Mouse (Mus musculus) kidney, postnatal 0 days (tissue): Measurements from ENCODE around the gene Enah. TPM values are rescaled to one million over a fixed set of nuclear protein-coding genes. Genes with fewer than 3 reads are reported as not detected.

Experiments
- ATAC-seq: fragments of 200-750 bp; cut with Nextera tagmentation; replicated peaks from 2 replicates; pipeline ENCODE4 v1.8.0; 2017; ENCODE audit warnings: low read depth, moderate number of reproducible peaks, moderate TSS enrichment, moderate library complexity; ENCODE audit not compliant: low FRiP score
- DNase-seq: peaks from one replicate; pipeline ENCODE4 v3.0.0-alpha.2; 2016; ENCODE audit warnings: low spot score
- H3K27ac ChIP-seq: fragments of 300-500 bp; sonication (generic); 2 replicates; pipeline ENCODE4 v1.5.1; 2014; ENCODE audit warnings: mild to moderate bottlenecking
- H3K27me3 ChIP-seq: fragments of 300-500 bp; sonication (generic); 2 replicates; pipeline ENCODE4 v1.6.1; 2014; ENCODE audit warnings: low read length, mixed read lengths; ENCODE audit not compliant: insufficient read depth
- H3K36me3 ChIP-seq: fragments of 300-500 bp; sonication (generic); 2 replicates; pipeline ENCODE4 v1.6.1; 2014; ENCODE audit warnings: low read length, mixed read lengths; ENCODE audit not compliant: insufficient read depth
- H3K4me1 ChIP-seq: fragments of 300-500 bp; sonication (generic); replicated peaks from 2 replicates; pipeline ENCODE4 v1.6.1; 2014; ENCODE audit warnings: antibody characterized with exemption, low read length, mixed read lengths; ENCODE audit not compliant: insufficient read depth
- H3K4me2 ChIP-seq: fragments of 300-500 bp; sonication (generic); 2 replicates; pipeline ENCODE4 v1.6.1; 2014; ENCODE audit warnings: mild to moderate bottlenecking, low read length, moderate library complexity, mixed read lengths
- H3K4me3 ChIP-seq: fragments of 300-500 bp; sonication (generic); replicated peaks from 2 replicates; pipeline ENCODE4 v1.5.1; 2014; ENCODE audit warnings: low read depth, low read length
- H3K9ac ChIP-seq: fragments of 300-500 bp; sonication (generic); 2 replicates; pipeline ENCODE4 v1.6.1; 2014; ENCODE audit warnings: low read depth, low read length
- H3K9me3 ChIP-seq: fragments of 300-500 bp; sonication (generic); replicated peaks from 2 replicates; pipeline ENCODE4 v1.6.1; 2016; ENCODE audit warnings: low read length, inconsistent platforms, mixed read lengths
- CTCF ChIP-seq: IDR thresholded peaks from 2 replicates; pipeline ENCODE4 v1.5.1; 2016; ENCODE audit warnings: antibody characterized with exemption, low read depth, mild to moderate bottlenecking, moderate library complexity
- WGBS: fragments of 180-500 bp; shearing (Covaris S2); extraction: QIAGEN DNeasy Blood & Tissue Kit; methylation state at CpG from one replicate; pipeline ENCODE4 v1.1.7; 2014; 5-methylcytosine and 5-hydroxymethylcytosine counted together
- polyA plus RNA-seq: library from polyadenylated mRNA; unstranded; fragments of >200 nt; fragmentation: Nextera tagmentation; extraction: Ambion mirVana; gene quantifications from 2 replicates; pipeline ENCODE4 v1.2.1, GENCODE M21; 2015

Enah gene
- polyA plus RNA-seq, 1 experiment from 2014 or later = 9.6 TPM

DNA sequence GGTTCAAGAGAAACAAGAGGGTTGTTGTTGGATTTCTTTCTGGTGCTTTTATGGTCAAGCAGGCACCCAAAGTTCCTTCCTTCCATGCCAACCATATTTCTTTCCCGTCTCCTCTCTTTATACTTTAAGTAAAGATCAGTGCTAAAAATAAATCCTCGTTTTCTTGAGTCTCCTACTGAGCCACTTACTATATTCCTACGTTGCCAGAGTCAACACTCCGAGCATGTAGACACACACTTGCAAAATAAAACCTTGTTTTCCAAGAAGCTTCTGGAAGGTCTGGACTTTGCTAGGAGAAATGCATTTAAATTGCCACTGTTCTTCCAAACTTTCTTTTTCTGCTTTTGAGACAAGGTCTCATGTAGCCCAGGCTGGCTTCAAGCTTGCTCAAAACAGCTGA, 28.3 kb upstream of the Enah start:
- no peak overlapping the region for H3K4me3 ChIP-seq
- H3K9ac ChIP-seq = no peak overlapping the region
- H3K4me2 ChIP-seq = no peak overlapping the region
- no peaks in the 10 kb centered on the region for H3K36me3 ChIP-seq
- DNase-seq (no peak), ATAC-seq (no peak)
- 73% methylated on average over 4 of the region's 4 CpGs for WGBS
- TF ChIP-seq CTCF = no peak
- no peaks in the 10 kb centered on the region for H3K27me3 ChIP-seq
- no peaks in the 10 kb centered on the region for H3K9me3 ChIP-seq
- no peak overlapping the region for H3K27ac ChIP-seq
- H3K4me1 ChIP-seq = no peaks in the 10 kb centered on the region; the same call in 1 of the 2 replicates

DNA sequence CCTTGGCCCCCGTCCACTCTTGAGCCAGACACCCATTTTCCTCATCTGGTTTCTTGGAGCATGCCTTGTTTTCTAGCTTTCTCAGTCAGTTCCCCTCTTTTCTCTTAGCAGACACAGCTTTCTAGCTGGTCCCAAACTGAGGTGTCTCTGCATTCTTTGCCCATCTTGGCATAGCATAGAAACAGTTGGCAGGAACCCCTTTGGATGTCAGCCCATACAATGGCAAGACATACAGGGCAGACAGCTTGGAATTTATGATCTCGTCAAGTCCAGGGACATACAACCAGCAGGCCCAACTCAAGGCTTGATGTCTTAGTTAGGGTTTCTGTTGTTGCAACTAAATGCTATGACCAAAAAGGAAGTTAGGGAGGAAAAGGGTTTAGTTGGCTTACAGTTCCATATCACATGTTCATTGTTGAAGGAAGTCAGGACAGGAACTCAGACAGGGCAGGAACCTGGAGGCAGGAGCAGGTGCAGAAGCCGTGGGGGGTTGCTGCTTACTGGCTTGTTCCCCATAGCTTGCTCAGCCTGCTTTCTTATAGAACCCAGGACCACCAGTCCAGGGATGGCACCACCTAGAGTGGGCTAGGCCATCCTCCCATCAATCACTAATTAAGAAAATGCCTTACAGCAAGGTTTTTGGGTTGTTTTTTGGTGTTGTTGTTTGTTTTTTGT, 27.4 kb upstream of the Enah start:
- ATAC-seq = no peak

DNA sequence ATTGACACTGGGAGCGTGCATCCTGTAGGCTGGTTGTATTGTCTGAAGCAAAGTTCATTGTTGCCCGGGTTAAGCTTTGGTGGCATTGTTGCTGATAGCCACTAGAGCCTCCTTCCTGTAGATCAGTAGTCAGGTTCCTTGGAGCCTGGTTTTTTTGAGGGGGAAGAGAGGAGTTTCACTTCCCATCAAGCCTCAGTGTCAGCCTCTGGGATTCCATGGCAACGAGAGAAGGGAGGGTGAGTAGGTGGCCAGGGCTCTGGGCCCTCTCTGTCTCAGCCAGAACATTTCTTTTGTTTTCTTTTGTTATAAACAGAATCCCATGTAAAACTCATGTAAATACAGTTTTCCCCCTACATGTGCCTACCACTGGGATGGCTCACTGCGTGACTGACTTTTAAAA, 25.4 kb upstream of the Enah start:
- Histone ChIP-seq H3K36me3 (no peaks in the 10 kb centered on the region), H3K4me3 (no peak overlapping the region), H3K27ac (no peak overlapping the region), H3K4me1 (no peaks in the 10 kb centered on the region; the same call in 1 of the 2 replicates), H3K27me3 (no peaks in the 10 kb centered on the region), H3K9ac (no peak overlapping the region), H3K4me2 (no peak overlapping the region), H3K9me3 (no peaks in the 10 kb centered on the region)
- no peak for TF ChIP-seq CTCF
- no peak for DNase-seq
- 72% methylated on average over 4 of the region's 4 CpGs for WGBS
- ATAC-seq = no peak

More for the DNA sequence above, 27.4 kb upstream of the Enah start:
- Histone ChIP-seq H3K4me2 (no peak overlapping the region), H3K27me3 (no peaks in the 10 kb centered on the region), H3K4me1 (no peaks in the 10 kb centered on the region; the same call in 1 of the 2 replicates), H3K9ac (no peak overlapping the region), H3K27ac (no peak overlapping the region), H3K36me3 (no peaks in the 10 kb centered on the region), H3K9me3 (no peaks in the 10 kb centered on the region), H3K4me3 (no peak overlapping the region)
- DNase-seq = no peak
- no peak for TF ChIP-seq CTCF
- WGBS = 85% methylated on average over 3 of the region's 3 CpGs

DNA sequence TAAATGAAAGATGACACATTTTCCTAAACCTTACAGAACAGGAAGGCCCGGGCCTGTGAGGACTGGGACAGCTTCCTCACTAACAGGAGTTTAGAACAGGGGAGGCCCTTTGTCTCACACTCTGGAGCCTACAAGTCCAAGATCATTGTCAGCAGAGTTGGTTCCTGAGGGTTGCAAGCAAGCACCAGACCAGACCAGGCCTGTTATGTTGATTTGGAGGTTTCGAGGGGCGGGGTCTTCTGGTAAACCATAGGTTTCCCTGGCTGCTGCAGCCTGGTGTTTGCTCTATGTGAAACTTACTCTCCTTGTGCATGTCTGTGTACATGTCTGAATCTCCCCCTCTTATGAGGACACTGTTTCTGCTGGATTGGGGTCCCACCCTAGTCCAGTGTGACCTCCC, 20.7 kb upstream of the Enah start:
- ATAC-seq (no peak), DNase-seq (no peak)
- Histone ChIP-seq H3K4me3 (no peak overlapping the region), H3K9ac (no peak overlapping the region), H3K4me2 (no peak overlapping the region), H3K9me3 (no peaks in the 10 kb centered on the region), H3K36me3 (no peaks in the 10 kb centered on the region), H3K27me3 (no peaks in the 10 kb centered on the region), H3K4me1 (no peaks in the 10 kb centered on the region), H3K27ac (no peak overlapping the region)
- no peak for TF ChIP-seq CTCF
- 91% methylated on average over 3 of the region's 3 CpGs for WGBS

DNA sequence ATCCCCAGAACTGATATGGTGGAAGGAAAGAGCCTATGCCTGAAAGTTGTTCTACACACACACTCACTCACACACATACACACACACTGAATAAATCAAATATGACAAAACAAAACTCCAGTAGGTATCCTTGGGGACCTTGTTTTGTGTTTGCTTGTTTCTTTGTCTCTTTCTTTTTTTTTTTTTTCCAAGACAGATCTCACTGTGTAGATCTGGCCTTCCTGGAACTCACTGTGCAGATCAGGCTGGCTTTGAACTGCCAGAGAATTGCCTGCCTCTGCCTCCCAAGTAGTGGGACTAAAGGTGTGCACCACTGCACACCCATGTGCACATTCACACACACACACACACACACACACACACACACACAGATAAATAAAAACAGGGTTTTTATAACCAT, 12.0 kb upstream of the Enah start:
- no peaks in the 10 kb centered on the region for H3K27me3 ChIP-seq
- no peaks in the 10 kb centered on the region for H3K9me3 ChIP-seq
- DNase-seq (no peak), ATAC-seq (no peak)
- 0 out of 2 replicates have a peak, but pooled peaks cover 2% of the 10 kb centered on the region for H3K4me1 ChIP-seq
- no peak overlapping the region for H3K9ac ChIP-seq
- no peak overlapping the region for H3K4me2 ChIP-seq
- H3K4me3 ChIP-seq = no peak overlapping the region
- H3K36me3 ChIP-seq = no peaks in the 10 kb centered on the region
- H3K27ac ChIP-seq = no peak overlapping the region
- TF ChIP-seq CTCF = no peak

DNA sequence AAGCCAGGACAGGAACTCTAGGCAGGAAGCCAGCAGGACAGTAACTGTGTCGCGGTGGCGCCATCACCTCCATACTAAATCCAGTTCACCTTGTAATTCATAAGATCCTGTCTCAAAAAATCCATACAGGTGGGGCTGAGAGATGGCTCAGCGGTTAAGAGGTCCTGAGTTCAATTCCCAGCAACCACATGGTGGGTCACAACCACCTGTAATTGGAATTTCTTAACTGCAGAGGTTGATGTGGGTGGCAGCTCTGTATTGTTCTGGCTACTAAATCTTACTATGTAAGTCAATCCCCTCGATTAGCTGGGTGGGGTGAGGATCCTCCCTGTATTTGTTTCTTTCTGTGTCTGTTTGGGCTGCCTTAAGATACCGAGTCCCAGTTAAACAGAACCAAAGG, 11.3 kb upstream of the Enah start:
- Histone ChIP-seq H3K9me3 (no peaks in the 10 kb centered on the region), H3K4me2 (no peak overlapping the region), H3K27me3 (no peaks in the 10 kb centered on the region), H3K27ac (no peak overlapping the region), H3K4me3 (no peak overlapping the region), H3K4me1 (0 out of 2 replicates have a peak, but pooled peaks cover 2% of the 10 kb centered on the region), H3K9ac (no peak overlapping the region), H3K36me3 (no peaks in the 10 kb centered on the region)
- no peak for DNase-seq
- no peak for ATAC-seq
- WGBS = 66% methylated on average over 6 of the region's 6 CpGs
- TF ChIP-seq CTCF = no peak
